Mouse (Mus musculus) heart, embryonic 10.5 days (tissue): ENCODE measurements around the gene Gpbar1. TPM values are rescaled to one million over a fixed set of nuclear protein-coding genes. Genes with fewer than 3 reads are reported as not detected.

Source experiments
- DNase-seq: peaks from one replicate; pipeline ENCODE4 v3.0.0-alpha.2; 2017; ENCODE audit warnings: low spot score
- H3K27ac ChIP-seq: fragments of 300-500 bp; sonication (generic); 2 replicates; pipeline ENCODE4 v1.5.1; 2016; ENCODE audit warnings: mild to moderate bottlenecking
- H3K27me3 ChIP-seq: fragments of 300-500 bp; sonication (generic); 2 replicates; pipeline ENCODE4 v1.6.1; 2016; ENCODE audit warnings: mild to moderate bottlenecking; ENCODE audit not compliant: poor library complexity, insufficient read depth, severe bottlenecking
- H3K36me3 ChIP-seq: fragments of 300-500 bp; sonication (generic); 2 replicates; pipeline ENCODE4 v1.6.1; 2016; ENCODE audit warnings: mild to moderate bottlenecking, moderate library complexity
- H3K4me1 ChIP-seq: fragments of 300-500 bp; sonication (generic); 2 replicates; pipeline ENCODE4 v1.6.1; 2016; ENCODE audit warnings: mild to moderate bottlenecking
- H3K4me3 ChIP-seq: fragments of 300-500 bp; sonication (generic); 2 replicates; pipeline ENCODE4 v1.5.1; 2016; ENCODE audit warnings: mild to moderate bottlenecking, moderate library complexity
- H3K9me3 ChIP-seq: fragments of 300-500 bp; sonication (generic); 2 replicates; pipeline ENCODE4 v1.6.1; 2016; ENCODE audit warnings: mild to moderate bottlenecking, moderate library complexity
- WGBS: fragments of 180-500 bp; shearing (Covaris S2); methylation state at CpG from one replicate; pipeline ENCODE4 v1.1.7; 2016; 5-methylcytosine and 5-hydroxymethylcytosine counted together
- polyA plus RNA-seq: library from polyadenylated mRNA; unstranded; fragments of >200 nt; fragmentation: Nextera tagmentation; extraction: Ambion mirVana; gene quantifications from 2 replicates; pipeline ENCODE4 v1.2.1, GENCODE M21; 2016

Gene Gpbar1
- polyA plus RNA-seq, 1 experiment from 2014 or later: 1.7 TPM

GRCm38 (mm10) chr1:74249331-74249980 is 28.9 kb upstream of the Gpbar1 start:
- DNase-seq: no peak
- Histone ChIP-seq H3K9me3 (no peaks in the 10 kb centered on the region), H3K4me1 (peaks cover 25% of the 10 kb centered on the region), H3K4me3 (no peak overlapping the region), H3K27me3 (no peaks in the 10 kb centered on the region), H3K27ac (peak overlapping the region; percentile 26), H3K36me3 (peaks cover 76% of the 10 kb centered on the region)
- WGBS: 76% methylated on average over 5 of the region's 5 CpGs

- DNase-seq: no peak
- H3K27me3 ChIP-seq: no peaks in the 10 kb centered on the region
- peaks cover 19% of the 10 kb centered on the region for H3K4me1 ChIP-seq
- H3K9me3 ChIP-seq: no peaks in the 10 kb centered on the region
- H3K4me3 ChIP-seq: no peak overlapping the region
- no peak overlapping the region for H3K27ac ChIP-seq
- WGBS: 87% methylated on average over 4 of the region's 4 CpGs
- H3K36me3 ChIP-seq: peaks cover 83% of the 10 kb centered on the region
Measured at GRCm38 (mm10) chr1:74250096-74250495, 28.3 kb upstream of the Gpbar1 start.

GRCm38 (mm10) chr1:74255704-74256345 is 22.5 kb upstream of the Gpbar1 start:
- Histone ChIP-seq H3K9me3 (no peaks in the 10 kb centered on the region), H3K27ac (no peak overlapping the region), H3K4me1 (peaks cover 15% of the 10 kb centered on the region; the same call in 1 of the 2 replicates), H3K27me3 (no peaks in the 10 kb centered on the region), H3K36me3 (peaks cover 93% of the 10 kb centered on the region), H3K4me3 (no peak overlapping the region)
- no peak for DNase-seq
- 91% methylated on average over 8 of the region's 8 CpGs for WGBS

- Histone ChIP-seq H3K36me3 (peaks cover 91% of the 10 kb centered on the region), H3K27me3 (no peaks in the 10 kb centered on the region), H3K4me3 (no peak overlapping the region), H3K27ac (no peak overlapping the region), H3K4me1 (peaks cover 15% of the 10 kb centered on the region; the same call in 1 of the 2 replicates), H3K9me3 (no peaks in the 10 kb centered on the region)
- no peak for DNase-seq
- 47% methylated on average over 4 of the region's 4 CpGs for WGBS
Measured at GRCm38 (mm10) chr1:74256782-74257181, 21.6 kb upstream of the Gpbar1 start.

GRCm38 (mm10) chr1:74262510-74262909 is 15.8 kb upstream of the Gpbar1 start:
- no peak for DNase-seq
- Histone ChIP-seq H3K9me3 (no peaks in the 10 kb centered on the region), H3K27me3 (no peaks in the 10 kb centered on the region), H3K36me3 (peaks cover 93% of the 10 kb centered on the region), H3K27ac (no peak overlapping the region), H3K4me3 (no peak overlapping the region), H3K4me1 (0 out of 2 replicates have a peak, but pooled peaks cover 3% of the 10 kb centered on the region)
- WGBS: 75% methylated on average over 6 of the region's 6 CpGs

- peaks cover 54% of the 10 kb centered on the region for H3K36me3 ChIP-seq
- H3K4me3 ChIP-seq: no peak overlapping the region
- DNase-seq: no peak
- H3K27me3 ChIP-seq: no peaks in the 10 kb centered on the region
- H3K9me3 ChIP-seq: no peaks in the 10 kb centered on the region
- H3K4me1 ChIP-seq: peaks cover 11% of the 10 kb centered on the region
- 86% methylated on average over 8 of the region's 8 CpGs for WGBS
- H3K27ac ChIP-seq: no peak overlapping the region
Measured at GRCm38 (mm10) chr1:74268750-74269149, 9.6 kb upstream of the Gpbar1 start.

GRCm38 (mm10) chr1:74271659-74272058 is 6.7 kb upstream of the Gpbar1 start:
- Histone ChIP-seq H3K27me3 (no peaks in the 10 kb centered on the region), H3K36me3 (peaks cover 25% of the 10 kb centered on the region), H3K9me3 (no peaks in the 10 kb centered on the region), H3K27ac (no peak overlapping the region), H3K4me3 (no peak overlapping the region), H3K4me1 (peaks cover 40% of the 10 kb centered on the region)
- 36% methylated on average over 4 of the region's 4 CpGs for WGBS
- DNase-seq: no peak

- Histone ChIP-seq H3K36me3 (peaks cover 16% of the 10 kb centered on the region), H3K27ac (0 out of 2 replicates have a peak overlapping the region, but pooled peaks have one; percentile 39), H3K27me3 (no peaks in the 10 kb centered on the region), H3K4me1 (peaks cover 69% of the 10 kb centered on the region), H3K4me3 (no peak overlapping the region), H3K9me3 (no peaks in the 10 kb centered on the region)
- WGBS: 17% methylated on average over 9 of the region's 9 CpGs
- DNase-seq: no peak
Measured at GRCm38 (mm10) chr1:74275015-74275414, 3.3 kb upstream of the Gpbar1 start.

GRCm38 (mm10) chr1:74277041-74277440 is 1.3 kb upstream of the Gpbar1 start:
- Histone ChIP-seq H3K27me3 (no peaks in the 10 kb centered on the region), H3K27ac (peak overlapping the region; percentile 23; the same call in 1 of the 2 replicates), H3K36me3 (peaks cover 36% of the 10 kb centered on the region), H3K4me1 (peaks cover 79% of the 10 kb centered on the region), H3K9me3 (no peaks in the 10 kb centered on the region), H3K4me3 (no peak overlapping the region)
- WGBS: 65% methylated on average over 6 of the region's 6 CpGs
- no peak for DNase-seq

- Histone ChIP-seq H3K4me1 (peaks cover 83% of the 10 kb centered on the region), H3K36me3 (peaks cover 46% of the 10 kb centered on the region), H3K27ac (no peak overlapping the region), H3K9me3 (no peaks in the 10 kb centered on the region), H3K27me3 (no peaks in the 10 kb centered on the region), H3K4me3 (no peak overlapping the region)
- DNase-seq: no peak
- 49% methylated on average over 8 of the region's 8 CpGs for WGBS
Measured at GRCm38 (mm10) chr1:74277883-74278537, 340 bp upstream of the Gpbar1 start.

GRCm38 (mm10) chr1:74278988-74279387 is 638 bp downstream of the Gpbar1 start:
- Histone ChIP-seq H3K4me3 (no peak overlapping the region), H3K27me3 (no peaks in the 10 kb centered on the region), H3K4me1 (peaks cover 82% of the 10 kb centered on the region), H3K36me3 (peaks cover 49% of the 10 kb centered on the region), H3K9me3 (no peaks in the 10 kb centered on the region), H3K27ac (no peak overlapping the region)
- DNase-seq: no peak
- 84% methylated on average over 11 of the region's 11 CpGs for WGBS

GRCm38 (mm10) chr1:74280591-74281325 is 2.4 kb downstream of the Gpbar1 start:
- H3K27me3 ChIP-seq: no peaks in the 10 kb centered on the region

More at GRCm38 (mm10) chr1:74280591-74281325, 2.4 kb downstream of the Gpbar1 start:
- H3K27ac ChIP-seq: no peak overlapping the region
- H3K4me3 ChIP-seq: no peak overlapping the region
- WGBS: 94% methylated on average over 14 of the region's 14 CpGs
- peaks cover 49% of the 10 kb centered on the region for H3K36me3 ChIP-seq
- H3K4me1 ChIP-seq: peaks cover 69% of the 10 kb centered on the region
- no peak for DNase-seq
- H3K9me3 ChIP-seq: no peaks in the 10 kb centered on the region
